Mouse (Mus musculus) forebrain, embryonic 10.5 days (tissue): ENCODE results near the gene Unc45b. TPM values are rescaled to one million over a fixed set of nuclear protein-coding genes. Genes with fewer than 3 reads are reported as not detected.

ENCODE experiments used
- DNase-seq: peaks from one replicate; pipeline ENCODE4 v3.0.0-alpha.2; 2017; ENCODE audit warnings: low spot score; ENCODE audit errors: extremely low spot score
- H3K27ac ChIP-seq: fragments of 300-500 bp; sonication (generic); 2 replicates; pipeline ENCODE4 v1.5.1; 2016; ENCODE audit warnings: mild to moderate bottlenecking
- H3K27me3 ChIP-seq: fragments of 300-500 bp; sonication (generic); 2 replicates; pipeline ENCODE4 v1.6.1; 2016; ENCODE audit warnings: mild to moderate bottlenecking; ENCODE audit not compliant: poor library complexity, severe bottlenecking
- H3K36me3 ChIP-seq: fragments of 300-500 bp; sonication (generic); replicated peaks from 2 replicates; pipeline ENCODE4 v1.6.1; 2016; ENCODE audit warnings: mild to moderate bottlenecking, moderate library complexity
- H3K4me1 ChIP-seq: fragments of 300-500 bp; sonication (generic); 2 replicates; pipeline ENCODE4 v1.6.1; 2016
- H3K4me3 ChIP-seq: fragments of 300-500 bp; sonication (generic); 2 replicates; pipeline ENCODE4 v1.5.1; 2016; ENCODE audit warnings: mild to moderate bottlenecking, moderate library complexity
- H3K9me3 ChIP-seq: fragments of 300-500 bp; sonication (generic); 2 replicates; pipeline ENCODE4 v1.6.1; 2016; ENCODE audit warnings: mild to moderate bottlenecking, moderate library complexity
- WGBS: fragments of 180-500 bp; shearing (Covaris S2); methylation state at CpG from one replicate; pipeline ENCODE4 v1.1.7; 2016; 5-methylcytosine and 5-hydroxymethylcytosine counted together
- polyA plus RNA-seq: library from polyadenylated mRNA; unstranded; fragments of >200 nt; fragmentation: Nextera tagmentation; extraction: Ambion mirVana; gene quantifications from 2 replicates; pipeline ENCODE4 v1.2.1, GENCODE M21; 2016

The Unc45b gene
- 0.23 and 0.31 TPM in 2 replicates for polyA plus RNA-seq

- Histone ChIP-seq H3K4me3 (no peak within 1 kb of the TSS), H3K9me3 (no peaks in the 10 kb centered on the region), H3K27ac (no peak within 1 kb of the TSS), H3K4me1 (peaks cover 20% of the 10 kb centered on the region), H3K36me3 (peaks cover 22% of the 10 kb centered on the region), H3K27me3 (peaks cover 38% of the 10 kb centered on the region)
- 84% methylated on average over 4 of the region's 4 CpGs for WGBS
- no peak for DNase-seq
Measured at GRCm38 (mm10) chr11:82910250-82910649, at the start of gene Unc45b. TSS of gene Unc45b (plus strand) at chr11:82910550.

GRCm38 (mm10) chr11:82860759-82861158 lies 49.6 kb upstream of the Unc45b start:
- Histone ChIP-seq H3K4me3 (no peak overlapping the region), H3K36me3 (no peaks in the 10 kb centered on the region), H3K27ac (no peak overlapping the region), H3K9me3 (no peaks in the 10 kb centered on the region), H3K4me1 (peaks cover 40% of the 10 kb centered on the region), H3K27me3 (no peaks in the 10 kb centered on the region)
- DNase-seq, result no peak
- WGBS, result 90% methylated on average over 6 of the region's 6 CpGs

- Histone ChIP-seq H3K4me1 (peaks cover 38% of the 10 kb centered on the region), H3K36me3 (no peaks in the 10 kb centered on the region), H3K27me3 (no peaks in the 10 kb centered on the region), H3K9me3 (no peaks in the 10 kb centered on the region), H3K27ac (peak overlapping the region; percentile 60), H3K4me3 (no peak overlapping the region)
- 72% methylated on average over 8 of the region's 8 CpGs for WGBS
- DNase-seq, result no peak
Measured at GRCm38 (mm10) chr11:82861558-82861957, 48.8 kb upstream of the Unc45b start.

GRCm38 (mm10) chr11:82862638-82863037 lies 47.7 kb upstream of the Unc45b start:
- Histone ChIP-seq H3K27ac (peak overlapping the region; percentile 60), H3K9me3 (no peaks in the 10 kb centered on the region), H3K27me3 (no peaks in the 10 kb centered on the region), H3K4me3 (no peak overlapping the region), H3K36me3 (no peaks in the 10 kb centered on the region), H3K4me1 (peaks cover 42% of the 10 kb centered on the region)
- DNase-seq, result no peak
- WGBS, result 86% methylated on average over 9 of the region's 9 CpGs

GRCm38 (mm10) chr11:82863059-82863458 lies 47.3 kb upstream of the Unc45b start:
- Histone ChIP-seq H3K27me3 (no peaks in the 10 kb centered on the region), H3K36me3 (no peaks in the 10 kb centered on the region), H3K4me3 (no peak overlapping the region), H3K9me3 (no peaks in the 10 kb centered on the region), H3K4me1 (peaks cover 46% of the 10 kb centered on the region), H3K27ac (peak overlapping the region; percentile 60; the same call in 1 of the 2 replicates)
- 68% methylated on average over 2 of the region's 2 CpGs for WGBS
- no peak for DNase-seq

- Histone ChIP-seq H3K9me3 (no peaks in the 10 kb centered on the region), H3K4me3 (no peak overlapping the region), H3K36me3 (no peaks in the 10 kb centered on the region), H3K27me3 (no peaks in the 10 kb centered on the region; the same call in 1 of the 2 replicates), H3K4me1 (peaks cover 47% of the 10 kb centered on the region), H3K27ac (peak overlapping the region; percentile 69; the same call in 1 of the 2 replicates)
- 63% methylated on average over 4 of the region's 4 CpGs for WGBS
- DNase-seq, result no peak
Measured at GRCm38 (mm10) chr11:82863488-82863931, 46.8 kb upstream of the Unc45b start.

GRCm38 (mm10) chr11:82865957-82866356 lies 44.4 kb upstream of the Unc45b start:
- H3K36me3 ChIP-seq, result no peaks in the 10 kb centered on the region
- peaks cover 8% of the 10 kb centered on the region; the same call in 1 of the 2 replicates for H3K27me3 ChIP-seq
- no peak overlapping the region for H3K4me3 ChIP-seq
- no peak for DNase-seq
- peaks cover 58% of the 10 kb centered on the region for H3K4me1 ChIP-seq
- H3K27ac ChIP-seq, result no peak overlapping the region
- WGBS, result 90% methylated on average over 10 of the region's 10 CpGs
- no peaks in the 10 kb centered on the region for H3K9me3 ChIP-seq

- Histone ChIP-seq H3K9me3 (no peaks in the 10 kb centered on the region), H3K4me3 (no peak overlapping the region), H3K4me1 (peaks cover 50% of the 10 kb centered on the region), H3K27me3 (peaks cover 8% of the 10 kb centered on the region; the same call in 1 of the 2 replicates), H3K27ac (no peak overlapping the region), H3K36me3 (no peaks in the 10 kb centered on the region)
- 41% methylated on average over 7 of the region's 7 CpGs for WGBS
- no peak for DNase-seq
Measured at GRCm38 (mm10) chr11:82866850-82867564, 43.3 kb upstream of the Unc45b start.

- H3K27me3 ChIP-seq, result peaks cover 8% of the 10 kb centered on the region; the same call in 1 of the 2 replicates
- WGBS, result 65% methylated on average over 5 of the region's 5 CpGs
- peaks cover 40% of the 10 kb centered on the region for H3K4me1 ChIP-seq
- no peaks in the 10 kb centered on the region for H3K9me3 ChIP-seq
- H3K4me3 ChIP-seq, result no peak overlapping the region
- H3K27ac ChIP-seq, result no peak overlapping the region
- no peak for DNase-seq
- no peaks in the 10 kb centered on the region for H3K36me3 ChIP-seq
Measured at GRCm38 (mm10) chr11:82867956-82868355, 42.4 kb upstream of the Unc45b start.

- Histone ChIP-seq H3K27me3 (peaks cover 8% of the 10 kb centered on the region; the same call in 1 of the 2 replicates), H3K4me1 (peaks cover 27% of the 10 kb centered on the region), H3K27ac (no peak overlapping the region), H3K4me3 (peak overlapping the region; percentile 87), H3K9me3 (no peaks in the 10 kb centered on the region), H3K36me3 (no peaks in the 10 kb centered on the region)
- no peak for DNase-seq
- 79% methylated on average over 9 of the region's 9 CpGs for WGBS
Measured at GRCm38 (mm10) chr11:82869506-82870172, 40.7 kb upstream of the Unc45b start.

- 5% methylated on average over 36 of the region's 36 CpGs for WGBS
- Histone ChIP-seq H3K27me3 (peaks cover 8% of the 10 kb centered on the region; the same call in 1 of the 2 replicates), H3K9me3 (no peaks in the 10 kb centered on the region), H3K4me1 (peaks cover 27% of the 10 kb centered on the region), H3K36me3 (no peaks in the 10 kb centered on the region), H3K27ac (peak overlapping the region; percentile 87), H3K4me3 (peak overlapping the region; percentile 87)
- peak; percentile 30 for DNase-seq
Measured at GRCm38 (mm10) chr11:82870173-82871030, 39.9 kb upstream of the Unc45b start.

GRCm38 (mm10) chr11:82871031-82871446 lies 39.3 kb upstream of the Unc45b start, which contains the start of gene Rffl:
TSS of gene Rffl (minus strand) at chr11:82871210.
- Histone ChIP-seq H3K4me1 (peaks cover 27% of the 10 kb centered on the region), H3K27ac (peak within 1 kb of the TSS; percentile 87), H3K4me3 (peak within 1 kb of the TSS; percentile 87), H3K36me3 (no peaks in the 10 kb centered on the region), H3K9me3 (no peaks in the 10 kb centered on the region), H3K27me3 (peaks cover 8% of the 10 kb centered on the region; the same call in 1 of the 2 replicates)
- peak; percentile 89 for DNase-seq
- WGBS, result under 1% methylated on average over 43 of the region's 43 CpGs
